Mouse (Mus musculus) naive thymus-derived CD4-positive, alpha-beta T cell, adult 2 months (primary cell): ENCODE data around the gene Bmp6.
A peak's percentile ranks its signal among the peaks of the same experiment; 100 is the strongest.

Source experiments
- DNase-seq: peaks from one replicate; pipeline ENCODE4 v3.0.0-alpha.2; 2011; ENCODE audit warnings: low read depth

Bmp6 gene

DNA sequence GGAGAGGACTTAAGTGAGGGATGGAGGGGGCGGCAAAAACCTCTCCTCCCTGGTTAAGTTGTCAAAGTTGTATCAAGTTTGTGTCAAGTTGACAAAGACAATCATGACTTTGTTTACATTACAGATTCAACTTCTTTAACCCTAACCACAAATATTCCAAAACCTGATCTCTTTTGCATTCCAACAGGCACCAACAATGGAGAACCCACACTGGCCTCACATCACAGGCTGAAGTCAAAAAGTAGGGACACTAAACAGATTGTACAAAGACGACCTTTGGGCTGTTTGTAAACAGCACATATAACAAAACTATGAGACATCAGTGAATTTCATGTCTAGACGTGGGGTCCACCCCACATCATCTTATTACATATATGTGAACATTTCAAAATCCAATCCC, 170.9 kb downstream of the Bmp6 start:
- no peak for DNase-seq

- DNase-seq = no peak
Measured at GRCm38 (mm10) chr13:38516582-38516981, 171.7 kb downstream of the Bmp6 start.

GRCm38 (mm10) chr13:38520299-38520698, 175.4 kb downstream of the Bmp6 start:
- no peak for DNase-seq

DNA sequence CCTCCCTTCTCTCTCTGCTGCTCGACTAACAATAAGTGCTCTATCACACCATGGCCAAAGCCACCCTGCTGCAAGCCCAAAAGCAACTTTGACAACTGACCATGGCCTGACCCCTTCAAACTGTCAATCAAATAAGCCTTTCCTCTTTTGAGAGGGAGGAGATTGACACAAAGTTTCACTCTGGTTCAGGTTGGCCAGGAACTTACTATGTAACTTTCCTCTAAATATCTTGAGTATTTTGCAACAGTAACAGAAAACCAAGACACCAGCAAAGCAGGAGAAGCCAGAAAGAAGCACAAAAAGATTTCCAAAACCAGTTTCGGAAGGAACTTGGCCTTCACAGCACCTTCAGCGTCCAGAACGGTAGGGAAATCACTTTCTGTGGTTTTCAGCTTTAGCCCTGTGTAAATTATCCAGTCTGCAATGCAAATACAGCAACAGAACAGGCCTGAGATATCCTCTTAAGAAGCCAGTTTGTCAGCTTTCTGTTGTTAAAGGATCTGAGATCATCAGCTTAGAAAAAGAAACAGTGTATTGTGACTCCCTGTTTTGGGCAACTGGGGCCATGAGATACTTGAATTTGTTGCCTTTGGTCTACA, 177.2 kb downstream of the Bmp6 start:
- no peak for DNase-seq

- DNase-seq = no peak
Measured at GRCm38 (mm10) chr13:38523231-38523630, 178.3 kb downstream of the Bmp6 start.

DNA sequence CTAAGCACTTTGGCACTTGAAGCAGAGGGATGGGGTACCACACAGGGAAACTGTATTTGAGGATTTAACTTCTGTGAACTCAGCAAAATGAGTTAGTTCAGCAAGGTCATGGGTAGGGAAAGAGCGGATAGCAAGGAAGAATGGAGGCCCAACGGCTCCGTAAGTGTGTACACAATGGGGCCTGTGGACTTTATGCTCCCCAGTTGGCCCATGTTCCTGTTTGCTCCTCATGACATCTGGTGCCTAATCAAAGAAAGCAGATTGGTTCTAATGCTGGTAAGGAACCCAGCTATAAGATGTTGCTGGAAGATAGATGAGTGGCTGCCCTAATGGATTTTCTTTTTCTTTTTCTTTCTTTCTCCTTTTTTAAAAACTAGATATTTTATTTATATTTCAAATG, 180.4 kb downstream of the Bmp6 start:
- DNase-seq = no peak

- DNase-seq = no peak
Measured at GRCm38 (mm10) chr13:38526116-38526515, 181.2 kb downstream of the Bmp6 start.

DNA sequence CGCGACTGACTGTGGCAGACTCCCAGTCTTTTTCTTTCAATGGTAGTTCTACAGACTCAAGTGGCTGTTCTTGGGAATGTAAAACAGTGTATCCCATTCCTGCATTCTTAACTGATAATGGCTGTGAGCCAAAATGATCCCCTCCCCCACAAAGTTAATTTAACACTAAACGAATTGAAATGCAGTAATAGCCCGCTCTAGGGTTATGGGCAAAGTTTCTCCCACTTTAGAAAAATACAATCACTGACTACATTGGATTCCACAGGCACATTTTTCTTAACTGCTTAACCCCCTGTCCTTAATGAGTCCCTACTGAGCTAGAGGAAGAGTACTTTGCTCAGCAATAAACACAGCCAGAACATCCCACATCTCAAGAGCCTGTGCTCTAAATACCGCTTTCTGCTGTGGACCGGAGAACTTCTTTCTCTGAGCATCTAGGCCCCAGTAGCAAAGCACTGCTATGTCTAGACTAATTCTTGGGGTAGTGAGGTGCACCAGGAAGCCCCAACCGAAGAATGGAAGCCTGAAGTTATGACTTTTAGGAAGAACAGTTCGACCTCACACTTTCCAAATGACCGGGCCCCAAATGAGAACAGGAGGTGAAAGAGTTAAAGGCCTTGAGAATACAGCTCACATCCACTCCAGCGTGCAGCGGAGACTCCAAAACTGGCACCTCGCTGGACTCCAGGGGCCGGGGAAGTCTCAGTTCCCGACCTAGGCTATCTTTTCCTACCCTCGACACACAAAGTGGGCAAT, 182.3 kb downstream of the Bmp6 start:
- peak; percentile 45 for DNase-seq

DNA sequence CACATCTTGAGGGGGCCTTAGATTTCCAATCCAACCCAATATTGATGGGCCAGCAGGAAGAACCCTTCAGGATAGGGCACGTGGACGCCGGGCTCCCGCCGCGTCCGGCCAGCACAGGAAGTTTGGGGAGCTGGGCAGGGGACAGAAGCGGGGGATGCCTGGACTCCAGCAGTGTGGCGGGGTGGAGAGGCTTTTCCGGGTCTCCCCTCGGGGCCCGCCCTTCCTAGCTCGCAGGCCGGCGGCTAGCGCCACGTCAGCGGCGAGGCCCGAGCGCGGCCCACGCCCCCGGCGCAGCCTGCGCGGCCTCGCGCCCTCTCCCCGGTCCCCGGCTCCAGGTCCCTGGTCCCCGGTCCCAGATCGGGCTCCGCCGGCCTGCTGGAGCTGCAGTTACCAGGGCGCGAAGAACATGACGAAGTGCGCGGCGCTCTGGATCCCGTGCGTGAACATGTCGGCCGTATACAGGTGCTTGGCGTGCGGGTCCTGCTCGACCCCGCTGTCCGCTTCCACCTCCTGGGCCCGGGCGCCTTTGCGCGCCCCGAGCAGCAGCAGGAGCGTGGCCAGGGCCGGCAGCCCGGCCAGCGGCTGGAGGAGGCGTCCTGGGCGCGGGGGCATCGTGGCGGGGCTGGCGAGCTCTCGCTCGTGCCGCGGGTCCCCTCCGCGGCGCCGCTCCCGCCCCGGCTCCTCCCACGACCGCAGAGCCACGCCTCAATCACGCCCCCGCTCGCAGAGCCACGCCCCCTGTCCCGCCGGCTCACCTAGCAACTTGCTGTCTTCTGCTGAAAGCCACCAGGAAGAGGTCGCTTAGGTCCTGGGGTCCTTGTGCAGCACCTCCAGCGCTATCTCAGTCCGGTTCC, 183.1 kb downstream of the Bmp6 start:
- peak; percentile 93 for DNase-seq

DNA sequence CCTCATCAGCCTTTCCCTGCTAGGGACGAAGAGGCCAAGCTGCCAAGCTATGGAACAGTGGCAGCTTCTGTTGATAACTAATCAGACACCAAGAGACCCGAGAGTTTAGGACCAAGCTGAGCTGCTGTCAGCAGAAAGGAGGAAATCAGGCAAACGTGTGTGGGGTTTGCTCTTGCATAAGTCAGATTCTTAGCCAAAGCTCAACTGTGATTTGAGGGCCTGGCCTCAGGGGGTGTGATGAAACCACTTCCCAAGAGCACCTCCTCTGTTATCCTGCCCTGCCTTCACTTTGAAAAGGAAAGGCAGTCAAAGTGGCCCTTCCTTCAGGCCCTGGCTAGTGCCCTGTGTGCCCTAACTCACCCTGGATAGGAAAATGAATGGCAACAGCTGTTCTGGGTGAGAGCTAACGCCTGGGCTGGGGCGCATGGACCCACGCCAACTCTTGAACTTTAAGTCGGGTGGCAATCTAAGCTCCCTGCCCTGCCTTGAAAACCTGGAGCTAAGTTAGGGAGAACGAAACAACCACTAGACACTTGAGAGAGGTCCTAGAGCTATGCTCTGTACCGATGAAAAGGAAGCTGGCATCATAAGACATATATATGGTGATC, 183.9 kb downstream of the Bmp6 start, which contains the start of gene Txndc5:
Gene Txndc5 (minus strand): TSS at position 138 of the 608 bp plus-strand sequence.
- no peak for DNase-seq

- no peak for DNase-seq
Measured at GRCm38 (mm10) chr13:38529576-38529975, 184.7 kb downstream of the Bmp6 start.

GRCm38 (mm10) chr13:38531498-38531897, 186.6 kb downstream of the Bmp6 start:
- DNase-seq = no peak

- no peak for DNase-seq
Measured at GRCm38 (mm10) chr13:38533461-38533860, 188.6 kb downstream of the Bmp6 start.

- no peak for DNase-seq
Measured at GRCm38 (mm10) chr13:38534016-38534415, 189.1 kb downstream of the Bmp6 start.

DNA sequence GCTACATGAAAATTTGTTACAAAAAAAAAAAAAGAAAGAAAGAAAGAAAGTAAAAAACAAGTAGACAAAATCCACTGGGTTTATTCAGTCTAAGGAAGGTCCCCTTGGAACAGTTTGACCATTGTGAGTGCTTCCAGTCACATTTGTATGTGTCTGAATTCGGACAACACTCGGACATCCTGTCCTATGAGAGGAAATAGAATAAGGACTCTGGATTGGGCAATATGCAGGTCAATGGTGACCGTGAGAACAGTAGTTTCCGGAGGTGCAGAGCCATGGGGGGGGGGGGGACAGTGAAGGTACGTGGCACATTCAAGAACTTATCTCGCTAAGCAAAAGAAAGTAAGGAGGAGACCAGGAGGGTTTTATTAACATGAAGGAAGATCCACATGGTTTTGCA, 189.8 kb downstream of the Bmp6 start:
- DNase-seq = no peak

DNA sequence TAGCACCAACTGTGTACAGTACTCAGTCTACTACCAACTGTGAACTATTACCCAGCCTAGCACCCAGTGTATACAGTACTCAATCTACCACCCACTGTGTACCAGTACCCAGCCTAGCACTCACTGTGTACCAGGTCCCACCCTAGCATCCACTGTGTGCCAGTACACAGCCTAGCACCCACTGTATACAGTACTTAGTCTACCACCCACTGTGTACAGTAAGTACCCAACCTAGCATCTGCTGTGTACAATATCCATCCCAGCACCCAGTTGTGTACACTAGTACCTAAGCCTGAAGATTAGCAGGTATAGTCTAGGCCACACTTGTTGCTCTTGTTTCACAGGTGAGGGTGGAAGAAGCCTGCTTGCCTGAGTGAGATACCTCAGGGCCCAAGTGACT, 192.6 kb downstream of the Bmp6 start:
- DNase-seq = no peak

- DNase-seq = no peak
Measured at GRCm38 (mm10) chr13:38539192-38539900, 194.4 kb downstream of the Bmp6 start.

- DNase-seq = no peak
Measured at GRCm38 (mm10) chr13:38543455-38544125, 198.7 kb downstream of the Bmp6 start.

DNA sequence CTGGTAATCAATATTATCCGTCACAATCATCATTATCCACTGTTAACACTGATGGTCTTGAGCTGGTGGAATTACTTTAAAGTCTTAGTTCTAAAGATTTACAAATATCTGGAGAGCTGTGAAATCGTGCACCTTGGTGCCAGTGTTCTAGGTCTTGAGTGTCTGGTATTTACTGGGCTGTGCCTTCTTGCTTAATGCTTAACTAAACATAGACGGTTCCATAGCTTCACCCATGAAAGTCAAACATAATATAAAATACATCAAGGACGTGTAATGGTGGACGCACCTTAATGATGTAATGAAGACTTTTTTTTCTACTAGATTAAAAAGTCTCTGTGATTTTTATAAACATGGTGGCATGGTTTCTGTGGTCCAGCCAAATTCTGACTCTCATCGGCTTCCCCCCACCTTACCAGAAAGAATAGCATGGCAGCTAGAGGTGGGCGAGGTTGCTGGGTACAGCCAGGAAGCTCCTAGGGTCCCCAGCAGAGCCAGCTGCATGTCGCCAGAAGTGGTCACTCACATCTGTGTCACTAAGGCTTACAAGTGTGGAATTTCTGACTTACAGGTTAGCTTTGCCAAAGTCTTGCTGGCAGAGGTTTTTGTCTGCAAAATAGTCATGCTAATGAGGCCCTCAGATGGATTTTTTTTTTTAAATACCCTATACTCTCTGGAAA, 200.0 kb downstream of the Bmp6 start:
- DNase-seq = no peak

- DNase-seq = no peak
Measured at GRCm38 (mm10) chr13:38545460-38545859, 200.6 kb downstream of the Bmp6 start.

GRCm38 (mm10) chr13:38546754-38547153, 201.8 kb downstream of the Bmp6 start:
- DNase-seq = peak; percentile 10
